Mouse (Mus musculus) midbrain, embryonic 12.5 days (tissue): ENCODE measurements around the gene Cbx6. TPM values are rescaled to one million over a fixed set of nuclear protein-coding genes. Genes with fewer than 3 reads are reported as not detected.

Experiments used
- ATAC-seq: fragments of 200-750 bp; cut with Nextera tagmentation; 2 replicates; pipeline ENCODE4 v1.8.0; 2017; ENCODE audit warnings: low read depth, moderate TSS enrichment, moderate library complexity; ENCODE audit not compliant: low FRiP score
- H3K27ac ChIP-seq: fragments of 300-500 bp; sonication (generic); replicated peaks from 2 replicates; pipeline ENCODE4 v1.5.1; 2016; ENCODE audit warnings: mild to moderate bottlenecking
- H3K27me3 ChIP-seq: fragments of 300-500 bp; sonication (generic); 2 replicates; pipeline ENCODE4 v1.6.1; 2016; ENCODE audit warnings: mild to moderate bottlenecking
- H3K36me3 ChIP-seq: fragments of 300-500 bp; sonication (generic); 2 replicates; pipeline ENCODE4 v1.6.1; 2016
- H3K4me1 ChIP-seq: fragments of 300-500 bp; sonication (generic); 2 replicates; pipeline ENCODE4 v1.6.1; 2016
- H3K4me2 ChIP-seq: fragments of 300-500 bp; sonication (generic); replicated peaks from 2 replicates; pipeline ENCODE4 v1.6.1; 2016; ENCODE audit warnings: mild to moderate bottlenecking, moderate library complexity
- H3K4me3 ChIP-seq: fragments of 300-500 bp; sonication (generic); 2 replicates; pipeline ENCODE4 v1.5.1; 2016; ENCODE audit warnings: mild to moderate bottlenecking
- H3K9ac ChIP-seq: fragments of 300-500 bp; sonication (generic); replicated peaks from 2 replicates; pipeline ENCODE4 v1.6.1; 2016; ENCODE audit warnings: mild to moderate bottlenecking, moderate library complexity
- H3K9me3 ChIP-seq: fragments of 300-500 bp; sonication (generic); 2 replicates; pipeline ENCODE4 v1.6.1; 2016; ENCODE audit warnings: mild to moderate bottlenecking
- WGBS: fragments of 180-500 bp; shearing (Covaris S2); methylation state at CpG from one replicate; pipeline ENCODE4 v1.1.7; 2016; 5-methylcytosine and 5-hydroxymethylcytosine counted together
- polyA plus RNA-seq: library from polyadenylated mRNA; unstranded; fragments of >200 nt; fragmentation: Nextera tagmentation; extraction: Ambion mirVana; gene quantifications from 2 replicates; pipeline ENCODE4 v1.2.1, GENCODE M21; 2016

The Cbx6 gene
- 45.5 and 45.7 TPM in 2 replicates for polyA plus RNA-seq

GRCm38 (mm10) chr15:79834130-79834880, at the start of gene Cbx6, which contains the start of gene Npcd:
Gene Cbx6 (minus strand): TSS chr15:79834688.
Gene Npcd (minus strand): TSS chr15:79834237.
- Histone ChIP-seq H3K27me3 (no peaks in the 10 kb centered on the region), H3K36me3 (peaks cover 8% of the 10 kb centered on the region; the same call in 1 of the 2 replicates), H3K9ac (peak within 1 kb of the TSS; percentile 96), H3K27ac (peak within 1 kb of the TSS; percentile 98), H3K4me1 (peaks cover 49% of the 10 kb centered on the region), H3K4me2 (peak within 1 kb of the TSS; percentile 97), H3K9me3 (no peaks in the 10 kb centered on the region), H3K4me3 (peak within 1 kb of the TSS; percentile 85)
- peak; percentile 83 for ATAC-seq
- WGBS, result 1% methylated on average over 57 of the region's 58 CpGs

- peak overlapping the region; percentile 54 for H3K9ac ChIP-seq
- 0 out of 2 replicates have a peak, but pooled peaks cover 4% of the 10 kb centered on the region for H3K27me3 ChIP-seq
- H3K4me1 ChIP-seq, result peaks cover 9% of the 10 kb centered on the region
- no peaks in the 10 kb centered on the region for H3K9me3 ChIP-seq
- under 1% methylated on average over 30 of the region's 30 CpGs for WGBS
- H3K27ac ChIP-seq, result peak overlapping the region; percentile 81
- ATAC-seq, result peak; percentile 92
- no peaks in the 10 kb centered on the region for H3K36me3 ChIP-seq
- H3K4me3 ChIP-seq, result peak overlapping the region; percentile 45
- H3K4me2 ChIP-seq, result peak overlapping the region; percentile 61
Observed at GRCm38 (mm10) chr15:79883352-79883822, 48.9 kb upstream of the Cbx6 start.

- H3K36me3 ChIP-seq, result no peaks in the 10 kb centered on the region
- 25% methylated on average over 19 of the region's 19 CpGs for whole genome bisulfite sequencing
- peak overlapping the region; percentile 81 for H3K27ac ChIP-seq
- peak overlapping the region; percentile 45 for H3K4me3 ChIP-seq
- no peaks in the 10 kb centered on the region for H3K9me3 ChIP-seq
- H3K4me1 ChIP-seq, result peaks cover 9% of the 10 kb centered on the region
- H3K27me3 ChIP-seq, result 0 out of 2 replicates have a peak, but pooled peaks cover 4% of the 10 kb centered on the region
- peak overlapping the region; percentile 61 for H3K4me2 ChIP-seq
- H3K9ac ChIP-seq, result peak overlapping the region; percentile 41
- ATAC-seq, result peak; percentile 39; the same call in 1 of the 2 replicates
Observed at GRCm38 (mm10) chr15:79882623-79883267, 48.3 kb upstream of the Cbx6 start.

GRCm38 (mm10) chr15:79880477-79880876, 46.0 kb upstream of the Cbx6 start:
- no peak overlapping the region for H3K27ac ChIP-seq
- H3K36me3 ChIP-seq, result no peaks in the 10 kb centered on the region
- peaks cover 9% of the 10 kb centered on the region for H3K4me1 ChIP-seq
- H3K27me3 ChIP-seq, result 0 out of 2 replicates have a peak, but pooled peaks cover 4% of the 10 kb centered on the region
- no peaks in the 10 kb centered on the region for H3K9me3 ChIP-seq
- no peak overlapping the region for H3K4me2 ChIP-seq
- no peak for ATAC-seq
- no peak overlapping the region for H3K9ac ChIP-seq
- 80% methylated on average over 3 of the region's 3 CpGs for WGBS
- H3K4me3 ChIP-seq, result no peak overlapping the region

- Histone ChIP-seq H3K9me3 (no peaks in the 10 kb centered on the region), H3K4me1 (peaks cover 9% of the 10 kb centered on the region), H3K36me3 (no peaks in the 10 kb centered on the region), H3K9ac (no peak overlapping the region), H3K4me3 (no peak overlapping the region), H3K4me2 (no peak overlapping the region), H3K27me3 (0 out of 2 replicates have a peak, but pooled peaks cover 4% of the 10 kb centered on the region), H3K27ac (no peak overlapping the region)
- no peak for ATAC-seq
- WGBS, result 65% methylated on average over 13 of the region's 13 CpGs
Observed at GRCm38 (mm10) chr15:79879319-79879718, 44.8 kb upstream of the Cbx6 start.

- H3K27ac ChIP-seq, result no peak overlapping the region
- ATAC-seq, result no peak
- WGBS, result 75% methylated on average over 6 of the region's 6 CpGs
Observed at GRCm38 (mm10) chr15:79878725-79879136, 44.2 kb upstream of the Cbx6 start.

GRCm38 (mm10) chr15:79875261-79875995, 40.9 kb upstream of the Cbx6 start:
- Histone ChIP-seq H3K4me2 (no peak overlapping the region), H3K27me3 (no peaks in the 10 kb centered on the region), H3K9me3 (no peaks in the 10 kb centered on the region), H3K27ac (no peak overlapping the region), H3K9ac (no peak overlapping the region), H3K36me3 (no peaks in the 10 kb centered on the region), H3K4me1 (no peaks in the 10 kb centered on the region), H3K4me3 (no peak overlapping the region)
- WGBS, result 91% methylated on average over 18 of the region's 18 CpGs
- no peak for ATAC-seq

More at GRCm38 (mm10) chr15:79878725-79879136, 44.2 kb upstream of the Cbx6 start:
- Histone ChIP-seq H3K27me3 (0 out of 2 replicates have a peak, but pooled peaks cover 4% of the 10 kb centered on the region), H3K4me2 (no peak overlapping the region), H3K4me1 (peaks cover 9% of the 10 kb centered on the region), H3K9ac (no peak overlapping the region), H3K4me3 (no peak overlapping the region), H3K9me3 (no peaks in the 10 kb centered on the region), H3K36me3 (no peaks in the 10 kb centered on the region)

- H3K4me2 ChIP-seq, result no peak overlapping the region
- WGBS, result 76% methylated on average over 2 of the region's 2 CpGs
- no peak for ATAC-seq
Observed at GRCm38 (mm10) chr15:79873995-79874394, 39.5 kb upstream of the Cbx6 start.

GRCm38 (mm10) chr15:79873545-79873944, 39.1 kb upstream of the Cbx6 start:
- Histone ChIP-seq H3K4me3 (no peak overlapping the region), H3K9me3 (peaks cover 5% of the 10 kb centered on the region; the same call in 1 of the 2 replicates), H3K9ac (no peak overlapping the region), H3K27ac (no peak overlapping the region), H3K4me2 (no peak overlapping the region), H3K36me3 (no peaks in the 10 kb centered on the region), H3K27me3 (no peaks in the 10 kb centered on the region), H3K4me1 (no peaks in the 10 kb centered on the region)
- 87% methylated on average over 8 of the region's 8 CpGs for WGBS
- no peak for ATAC-seq

More at GRCm38 (mm10) chr15:79873995-79874394, 39.5 kb upstream of the Cbx6 start:
- Histone ChIP-seq H3K9ac (no peak overlapping the region), H3K4me1 (no peaks in the 10 kb centered on the region), H3K4me3 (no peak overlapping the region), H3K36me3 (no peaks in the 10 kb centered on the region), H3K27me3 (no peaks in the 10 kb centered on the region), H3K9me3 (peaks cover 5% of the 10 kb centered on the region; the same call in 1 of the 2 replicates), H3K27ac (no peak overlapping the region)

- Histone ChIP-seq H3K9ac (no peak overlapping the region), H3K4me2 (no peak overlapping the region), H3K4me3 (no peak overlapping the region), H3K9me3 (peaks cover 5% of the 10 kb centered on the region; the same call in 1 of the 2 replicates), H3K27me3 (no peaks in the 10 kb centered on the region), H3K4me1 (no peaks in the 10 kb centered on the region), H3K36me3 (no peaks in the 10 kb centered on the region), H3K27ac (no peak overlapping the region)
- 88% methylated on average over 3 of the region's 3 CpGs for WGBS
- ATAC-seq, result no peak
Observed at GRCm38 (mm10) chr15:79867260-79868002, 32.9 kb upstream of the Cbx6 start.

GRCm38 (mm10) chr15:79859821-79860220, 25.3 kb upstream of the Cbx6 start:
- no peak overlapping the region for H3K4me2 ChIP-seq
- no peak overlapping the region for H3K4me3 ChIP-seq
- H3K9me3 ChIP-seq, result no peaks in the 10 kb centered on the region
- no peaks in the 10 kb centered on the region for H3K4me1 ChIP-seq
- H3K27ac ChIP-seq, result no peak overlapping the region
- no peak for ATAC-seq
- H3K9ac ChIP-seq, result no peak overlapping the region
- 92% methylated on average over 9 of the region's 9 CpGs for WGBS
- H3K27me3 ChIP-seq, result no peaks in the 10 kb centered on the region; the same call in 1 of the 2 replicates
- H3K36me3 ChIP-seq, result no peaks in the 10 kb centered on the region
